Mouse (Mus musculus): ENCODE measurements around the gene Tex48. TPM values are rescaled to one million over a fixed set of nuclear protein-coding genes. Genes with fewer than 3 reads are reported as not detected.

Gene Tex48
- total RNA-seq (2015; ENCODE audit: low replicate concordance) (not detected in 2 replicates), total RNA-seq (2017; ENCODE audit: low replicate concordance) (not detected in 2 replicates)

GRCm38 (mm10) chr4:63622378-63622835 lies at the start of gene Tex48:
Tex48 (minus strand) TSS chr4:63622428.
- ATAC-seq (replicated peaks; ENCODE audit: low FRiP score, poor library complexity, severe bottlenecking), result no peak

- ATAC-seq (replicated peaks; ENCODE audit: low FRiP score, poor library complexity, severe bottlenecking), result no peak
Measured at GRCm38 (mm10) chr4:63668255-63668654, 46.0 kb upstream of the Tex48 start.

DNA sequence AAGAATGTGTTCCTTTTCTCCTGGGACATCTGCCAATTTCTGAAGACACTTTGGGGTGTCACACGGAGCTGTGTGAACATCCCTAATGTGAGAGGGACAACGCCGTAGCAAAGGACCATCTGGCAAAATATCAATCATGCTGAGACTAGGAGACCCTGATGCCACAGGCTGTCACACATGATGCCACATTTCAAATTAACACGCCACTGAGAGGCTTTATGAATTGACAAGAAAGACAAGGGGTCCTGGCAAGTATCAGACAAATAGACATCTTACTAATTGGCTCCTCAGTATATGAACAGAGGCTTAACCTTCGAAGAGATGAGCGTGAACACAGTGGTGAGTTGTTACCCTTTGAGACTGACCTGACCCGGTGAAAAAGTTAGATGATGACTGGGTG lies 43.5 kb upstream of the Tex48 start:
- ATAC-seq (replicated peaks; ENCODE audit: low FRiP score, poor library complexity, severe bottlenecking), result no peak

DNA sequence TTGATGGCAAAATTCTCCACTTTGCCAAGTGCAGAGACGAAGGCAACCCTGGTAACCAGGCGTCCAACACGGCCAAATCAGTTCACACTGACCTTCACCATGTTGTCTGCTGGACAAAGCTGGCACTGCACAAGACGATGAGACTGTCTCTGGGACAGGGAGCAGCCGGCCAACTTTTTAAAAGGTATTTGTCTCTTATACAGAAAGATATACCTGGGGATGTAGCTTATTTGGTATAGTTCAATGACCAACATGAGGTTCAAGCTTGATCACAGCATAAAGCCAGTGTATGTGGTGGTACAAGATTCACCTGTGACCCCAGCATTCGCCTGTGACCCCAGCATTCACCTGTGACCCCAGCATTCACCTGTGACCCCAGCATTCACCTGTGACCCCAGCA lies 41.1 kb upstream of the Tex48 start, which contains the start of gene Gm11214:
Gm11214 (minus strand) TSS at position 101 of the 400 bp plus-strand sequence.
- ATAC-seq (replicated peaks; ENCODE audit: low FRiP score, poor library complexity, severe bottlenecking), result no peak

- ATAC-seq (replicated peaks; ENCODE audit: low FRiP score, poor library complexity, severe bottlenecking), result no peak
Measured at GRCm38 (mm10) chr4:63661857-63662256, 39.6 kb upstream of the Tex48 start.

- ATAC-seq (replicated peaks; ENCODE audit: low FRiP score, poor library complexity, severe bottlenecking), result no peak
Measured at GRCm38 (mm10) chr4:63661426-63661825, 39.2 kb upstream of the Tex48 start.

GRCm38 (mm10) chr4:63659775-63660174 lies 37.5 kb upstream of the Tex48 start:
- no peak for ATAC-seq (replicated peaks; ENCODE audit: low FRiP score, poor library complexity, severe bottlenecking)

DNA sequence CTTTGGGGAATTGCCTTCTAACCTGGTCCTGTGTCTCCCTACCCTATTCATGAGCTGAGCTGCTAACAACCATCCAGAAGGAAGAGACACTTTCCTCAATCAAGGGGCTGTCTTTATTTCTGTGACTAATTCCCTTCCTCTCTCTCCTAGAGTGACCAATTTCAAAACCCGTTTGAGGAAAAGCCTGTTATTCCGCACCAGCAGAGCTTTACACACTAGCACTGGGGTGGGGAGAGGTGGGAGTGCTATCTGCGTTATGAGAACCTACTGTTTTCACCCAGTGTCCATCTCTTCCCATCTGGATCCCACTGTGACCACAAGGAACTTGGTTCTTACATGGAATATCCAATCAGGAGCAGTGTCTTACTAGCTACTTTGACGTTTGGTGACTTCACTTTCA lies 36.9 kb upstream of the Tex48 start:
- no peak for ATAC-seq (replicated peaks; ENCODE audit: low FRiP score, poor library complexity, severe bottlenecking)

GRCm38 (mm10) chr4:63654381-63654780 lies 32.2 kb upstream of the Tex48 start:
- ATAC-seq (replicated peaks; ENCODE audit: low FRiP score, poor library complexity, severe bottlenecking), result no peak

DNA sequence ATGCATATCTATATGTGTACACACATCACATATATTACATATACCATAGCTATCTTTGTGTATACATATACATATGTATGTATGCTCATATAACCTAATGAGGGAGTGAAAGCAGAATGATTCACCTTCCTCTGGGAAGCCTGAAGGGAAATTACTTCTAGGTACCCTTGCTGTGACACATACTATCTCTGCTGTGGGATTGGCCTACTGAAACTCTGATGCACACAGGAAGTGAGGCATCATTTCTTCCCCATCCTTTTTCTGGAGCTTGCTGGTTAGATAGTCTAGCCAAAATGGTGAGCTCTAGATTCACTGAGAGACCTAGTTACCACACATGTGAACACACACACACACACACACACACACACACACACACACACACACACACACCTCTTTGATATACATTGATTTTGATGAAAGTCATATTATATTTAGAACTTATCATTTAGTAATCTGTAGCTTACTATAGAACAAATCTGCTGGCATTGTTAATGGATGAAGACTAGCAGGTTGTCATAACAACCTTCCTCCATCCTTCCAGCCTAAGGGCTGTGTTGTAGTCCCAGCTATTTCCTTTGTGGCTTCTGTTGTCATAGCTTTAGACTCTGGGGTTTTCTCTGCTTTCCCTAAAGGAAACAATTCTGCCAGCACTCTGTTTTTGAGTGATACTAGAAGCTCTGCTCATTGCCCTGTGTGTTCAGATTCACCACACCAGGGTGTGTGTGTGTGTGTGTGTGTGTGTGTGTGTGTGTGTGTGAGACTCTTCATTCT lies 21.9 kb upstream of the Tex48 start:
- no peak for ATAC-seq (replicated peaks; ENCODE audit: low FRiP score, poor library complexity, severe bottlenecking)

DNA sequence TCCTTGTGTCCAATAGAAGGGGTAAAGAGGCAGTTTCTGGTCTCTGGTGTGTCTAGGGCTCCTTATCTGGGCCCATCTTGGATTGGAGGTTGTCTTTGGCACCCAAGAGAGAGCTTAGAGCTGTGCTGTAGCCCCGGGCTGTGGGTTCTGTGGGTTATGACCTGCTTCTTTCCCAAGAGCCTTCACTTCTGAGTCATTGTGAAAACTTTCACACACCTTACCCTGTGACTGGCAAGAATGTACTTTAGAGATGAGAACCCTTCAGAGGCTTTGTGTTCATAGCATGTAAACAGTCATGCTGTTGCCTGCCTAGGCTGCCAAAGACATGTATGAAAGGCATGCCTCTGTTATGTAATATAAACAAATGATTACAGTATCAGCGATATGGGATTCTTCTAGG lies 17.6 kb upstream of the Tex48 start:
- ATAC-seq (replicated peaks; ENCODE audit: low FRiP score, poor library complexity, severe bottlenecking), result no peak

GRCm38 (mm10) chr4:63638603-63639002 lies 16.4 kb upstream of the Tex48 start:
- ATAC-seq (replicated peaks; ENCODE audit: low FRiP score, poor library complexity, severe bottlenecking), result no peak

- no peak for ATAC-seq (replicated peaks; ENCODE audit: low FRiP score, poor library complexity, severe bottlenecking)
Measured at GRCm38 (mm10) chr4:63633181-63633580, 11.0 kb upstream of the Tex48 start.

DNA sequence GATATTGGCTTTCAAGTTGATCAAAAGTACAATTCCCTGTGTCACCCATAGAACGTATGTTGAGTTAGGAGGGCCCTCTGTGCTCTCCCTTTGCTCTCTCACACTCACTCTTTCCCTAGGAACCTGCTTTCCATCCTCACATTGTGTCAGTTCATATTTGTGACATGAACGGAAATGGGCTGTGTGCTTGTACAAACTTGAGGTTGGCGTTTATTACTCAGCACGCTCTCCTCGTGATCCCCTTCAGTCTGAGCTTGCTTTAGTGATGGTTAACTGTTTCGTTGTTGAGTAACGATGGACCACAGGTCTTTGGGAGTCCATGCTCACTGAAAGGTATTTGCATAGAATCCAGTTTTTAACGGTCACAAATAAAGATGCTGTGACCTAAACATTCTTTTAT lies 4.9 kb upstream of the Tex48 start:
- ATAC-seq (replicated peaks; ENCODE audit: low FRiP score, poor library complexity, severe bottlenecking), result no peak

DNA sequence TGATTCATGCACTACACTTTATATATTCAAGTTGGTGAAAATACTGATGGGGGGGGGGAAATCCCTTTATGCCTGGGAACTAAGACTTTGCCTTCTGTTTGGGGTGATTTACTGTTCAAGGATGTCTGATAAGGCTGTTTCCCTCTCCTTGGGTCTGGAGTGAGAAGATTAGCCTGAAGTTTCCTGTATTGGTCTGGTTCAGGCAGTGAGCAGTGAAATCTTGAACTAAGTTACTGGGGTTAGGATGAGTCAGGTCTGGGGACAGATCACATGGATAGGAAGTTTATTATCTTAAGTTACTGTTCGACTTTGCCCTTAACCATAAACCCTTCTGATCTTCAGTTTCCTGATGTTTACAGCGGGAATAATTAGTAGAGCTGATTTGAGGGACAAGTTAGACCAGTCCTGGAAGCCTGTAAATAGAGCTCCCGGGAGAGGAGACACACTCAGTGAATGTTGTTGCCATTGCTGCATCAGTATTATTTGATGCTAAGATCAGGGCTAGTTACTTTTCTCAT lies 3.4 kb upstream of the Tex48 start:
- ATAC-seq (replicated peaks; ENCODE audit: low FRiP score, poor library complexity, severe bottlenecking), result no peak

DNA sequence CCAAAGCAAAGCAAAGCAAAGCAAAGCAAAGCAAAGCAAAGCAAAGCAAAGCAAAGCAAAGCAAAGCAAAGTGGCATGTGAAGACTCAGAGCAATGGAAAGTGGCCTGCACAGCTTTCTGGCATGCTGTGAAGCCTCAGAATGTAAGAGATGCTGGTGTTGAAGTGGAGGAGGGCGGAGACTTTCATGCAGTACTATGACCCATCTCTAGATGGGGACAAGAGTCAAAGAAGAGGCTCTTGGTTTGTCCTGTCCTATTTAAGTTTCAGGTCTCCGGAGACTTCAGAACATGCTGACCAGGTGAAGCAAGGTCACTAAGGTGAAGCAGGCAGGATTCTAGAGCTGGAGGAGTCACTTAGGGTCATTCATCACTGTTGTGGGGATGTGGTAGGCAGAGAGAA lies 367 bp downstream of the Tex48 start:
- ATAC-seq (replicated peaks; ENCODE audit: low FRiP score, poor library complexity, severe bottlenecking), result no peak

- ATAC-seq (replicated peaks; ENCODE audit: low FRiP score, poor library complexity, severe bottlenecking), result no peak
Measured at GRCm38 (mm10) chr4:63608391-63608790, 13.8 kb downstream of the Tex48 start.

DNA sequence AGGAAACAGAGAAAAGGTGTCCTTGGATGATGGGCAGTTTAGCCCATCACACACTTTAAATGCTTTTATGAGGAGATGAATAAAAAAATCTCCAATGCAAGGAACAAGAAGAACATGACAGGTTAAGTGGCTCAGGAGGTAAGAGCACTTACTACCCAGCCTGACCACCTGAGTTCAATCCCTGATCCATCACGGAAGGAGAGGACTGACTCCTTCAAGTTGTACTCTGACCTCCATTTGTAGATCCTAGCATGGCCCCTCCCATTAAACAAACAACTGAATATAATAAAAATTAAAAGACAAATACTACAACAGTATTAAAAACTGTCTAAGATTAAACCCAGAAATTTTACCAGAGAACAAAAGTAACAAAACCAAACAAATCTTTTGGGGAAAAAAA lies 16.3 kb downstream of the Tex48 start:
- ATAC-seq (replicated peaks; ENCODE audit: low FRiP score, poor library complexity, severe bottlenecking), result no peak

DNA sequence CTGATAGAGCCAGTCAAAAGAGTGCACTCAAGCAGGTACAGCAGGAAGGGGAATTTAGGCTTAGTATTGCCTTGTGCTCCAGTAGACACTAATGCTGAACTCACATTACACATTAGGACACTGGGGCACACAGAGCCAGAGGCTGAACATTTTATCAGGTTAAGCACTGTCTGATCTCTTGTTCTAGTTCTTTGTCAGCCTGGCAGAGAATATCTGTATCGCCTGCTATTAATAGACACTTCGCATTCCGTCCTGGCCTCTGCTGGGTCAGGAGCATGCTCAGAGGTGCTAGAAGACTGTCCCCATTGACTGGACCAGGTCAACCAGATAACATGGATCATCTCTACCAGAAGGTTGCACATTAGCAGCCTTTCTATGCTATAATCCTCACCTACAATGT lies 16.7 kb downstream of the Tex48 start:
- ATAC-seq (replicated peaks; ENCODE audit: low FRiP score, poor library complexity, severe bottlenecking), result no peak

- ATAC-seq (replicated peaks; ENCODE audit: low FRiP score, poor library complexity, severe bottlenecking), result no peak
Measured at GRCm38 (mm10) chr4:63604945-63605344, 17.3 kb downstream of the Tex48 start, which contains the start of gene Gm11213. Gm11213 (minus strand) TSS chr4:63605261.

DNA sequence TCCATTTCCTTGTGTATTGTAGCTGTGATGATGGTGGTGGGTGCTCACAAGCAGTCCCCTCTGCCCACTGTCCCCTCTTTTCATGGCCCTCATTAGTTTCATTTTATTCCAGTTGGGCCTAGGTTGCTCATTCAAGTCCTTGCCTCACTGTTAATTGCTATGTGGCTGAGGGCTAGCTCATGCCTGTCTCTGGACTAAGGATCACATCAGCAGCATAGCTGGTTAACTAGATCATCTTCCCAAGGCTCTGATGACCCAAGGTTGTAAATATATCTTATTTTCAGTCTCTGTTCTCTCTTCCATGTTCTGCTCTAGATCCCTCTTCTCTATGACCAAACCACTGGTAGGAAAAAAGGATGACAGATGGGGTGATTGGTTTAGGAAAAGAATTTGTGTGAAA lies 21.0 kb downstream of the Tex48 start:
- no peak for ATAC-seq (replicated peaks; ENCODE audit: low FRiP score, poor library complexity, severe bottlenecking)

Measured in erythroid progenitor cell, adult 5-6 weeks (primary cell).